Mouse (Mus musculus) liver, adult 2 months (tissue): ENCODE results near the gene Wasf2. TPM values are rescaled to one million over a fixed set of nuclear protein-coding genes. Genes with fewer than 3 reads are reported as not detected.

ENCODE experiments used
- DNase-seq: peaks from one replicate; pipeline ENCODE4 v3.0.0-alpha.2; 2011; ENCODE audit warnings: low read depth, low spot score; ENCODE audit errors: extremely low read depth
- H3K27ac ChIP-seq: fragments of 200-500 bp; replicated peaks from 2 replicates; pipeline ENCODE4 v1.5.1; 2012; ENCODE audit warnings: low read depth, mild to moderate bottlenecking, control low read depth, inconsistent platforms, low read length; ENCODE audit not compliant: insufficient read depth
- H3K27me3 ChIP-seq: fragments of 200-500 bp; 2 replicates; pipeline ENCODE4 v1.6.1; 2012; ENCODE audit warnings: mild to moderate bottlenecking, moderate library complexity, low read length, inconsistent platforms; ENCODE audit not compliant: control insufficient read depth, insufficient read depth
- H3K36me3 ChIP-seq: fragments of 200-500 bp; 2 replicates; pipeline ENCODE4 v1.6.1; 2012; ENCODE audit warnings: low read length, inconsistent platforms; ENCODE audit not compliant: control insufficient read depth, insufficient read depth
- H3K4me1 ChIP-seq: fragments of 200-500 bp; 2 replicates; pipeline ENCODE4 v1.6.1; 2011; ENCODE audit warnings: low read length; ENCODE audit not compliant: control insufficient read depth, insufficient read depth
- H3K4me3 ChIP-seq: fragments of 200-500 bp; 2 replicates; pipeline ENCODE4 v1.5.1; 2011; ENCODE audit warnings: low read depth, mild to moderate bottlenecking, control low read depth, low read length, moderate library complexity; ENCODE audit not compliant: insufficient read depth
- H3K79me2 ChIP-seq: fragments of 200-500 bp; 2 replicates; pipeline ENCODE4 v1.6.1; 2012; ENCODE audit warnings: inconsistent platforms, mild to moderate bottlenecking, low read length, moderate library complexity; ENCODE audit not compliant: control insufficient read depth, insufficient read depth
- H3K9ac ChIP-seq: fragments of 200-500 bp; 2 replicates; pipeline ENCODE4 v1.6.1; 2012; ENCODE audit warnings: low read depth, mild to moderate bottlenecking, control low read depth, inconsistent platforms, low read length
- CTCF ChIP-seq: fragments of 200-500 bp; IDR thresholded peaks from 2 replicates; pipeline ENCODE4 v1.5.1; 2011; ENCODE audit warnings: low read depth, low read length, control low read depth
- POLR2A ChIP-seq: fragments of 200-500 bp; IDR thresholded peaks from 2 replicates; pipeline ENCODE4 v1.6.1; 2011; ENCODE audit warnings: low read length, control low read depth; ENCODE audit not compliant: insufficient read depth; ENCODE audit errors: extremely low read depth
- WGBS: fragments of 180-500 bp; shearing (Covaris S2); methylation state at CpG from one replicate; pipeline ENCODE4 v1.1.7; 2018; 5-methylcytosine and 5-hydroxymethylcytosine counted together
- polyA plus RNA-seq: library from polyadenylated mRNA; depleted of rRNA; stranded (reverse); fragments of >200 nt; gene quantifications from 2 replicates; pipeline ENCODE4 v1.2.3, GENCODE M21; 2012
- total RNA-seq: library from RNA; depleted of rRNA; stranded (reverse); fragments of >200 nt; gene quantifications from 2 replicates; pipeline ENCODE4 v1.2.3, GENCODE M21; 2014

Gene Wasf2
- total and polyA plus RNA-seq, 2 experiments, result 6.0 to 17.0 TPM

DNA sequence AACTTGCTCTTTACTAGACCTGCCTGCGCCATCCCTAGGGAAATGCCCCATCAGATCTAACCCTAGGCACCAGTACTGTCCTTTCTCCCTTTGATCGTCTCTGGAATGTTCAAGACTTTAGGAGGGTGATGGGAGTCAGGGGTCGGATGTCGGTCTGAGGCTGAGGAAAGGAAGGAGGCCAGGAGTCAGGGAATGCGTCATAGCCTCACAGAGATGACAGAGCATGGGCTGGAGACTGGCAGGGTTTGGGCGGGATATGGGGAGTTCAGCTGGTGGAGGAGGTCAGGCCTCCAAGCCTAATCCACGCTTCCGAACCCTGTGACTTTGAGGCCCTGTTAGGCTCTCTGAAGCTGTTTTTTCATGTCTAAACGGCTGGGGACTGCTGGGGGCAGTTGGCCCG is 83.4 kb downstream of the Wasf2 start:
- DNase-seq, result no peak
- 52% methylated on average over 10 of the region's 10 CpGs for WGBS
- Histone ChIP-seq H3K4me3 (no peak overlapping the region), H3K27me3 (no peaks in the 10 kb centered on the region; the same call in 1 of the 2 replicates), H3K9ac (no peak overlapping the region), H3K27ac (no peak overlapping the region), H3K36me3 (no peaks in the 10 kb centered on the region), H3K79me2 (no peaks in the 10 kb centered on the region), H3K4me1 (peaks cover 4% of the 10 kb centered on the region)
- TF ChIP-seq CTCF, result no peak
- TF ChIP-seq POLR2A, result no peak

DNA sequence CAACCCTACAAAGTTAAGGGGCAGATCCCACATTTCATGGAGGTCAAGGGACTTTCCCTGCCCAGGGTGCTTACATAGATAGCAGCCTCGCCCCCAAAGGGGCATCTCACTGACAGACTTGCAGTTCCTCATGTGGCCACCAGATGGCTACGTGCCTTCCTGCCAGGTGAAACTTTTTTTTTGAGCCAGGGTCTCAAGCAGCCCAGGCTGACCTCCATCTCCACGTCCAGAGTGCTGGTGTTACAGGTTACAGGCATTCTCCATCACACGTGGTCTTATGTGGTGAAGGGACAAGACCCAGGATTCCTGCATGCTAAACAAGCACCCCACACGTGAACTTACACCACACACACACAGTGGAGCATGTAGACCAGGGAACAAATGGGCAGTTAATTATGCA is 87.3 kb downstream of the Wasf2 start:
- Histone ChIP-seq H3K36me3 (no peaks in the 10 kb centered on the region), H3K79me2 (no peaks in the 10 kb centered on the region), H3K27me3 (no peaks in the 10 kb centered on the region), H3K4me3 (no peak overlapping the region), H3K27ac (no peak overlapping the region), H3K4me1 (peaks cover 5% of the 10 kb centered on the region), H3K9ac (no peak overlapping the region)
- WGBS, result 15% methylated on average over 5 of the region's 5 CpGs
- no peak for DNase-seq
- TF ChIP-seq POLR2A (no peak), CTCF (peak; percentile 88)

DNA sequence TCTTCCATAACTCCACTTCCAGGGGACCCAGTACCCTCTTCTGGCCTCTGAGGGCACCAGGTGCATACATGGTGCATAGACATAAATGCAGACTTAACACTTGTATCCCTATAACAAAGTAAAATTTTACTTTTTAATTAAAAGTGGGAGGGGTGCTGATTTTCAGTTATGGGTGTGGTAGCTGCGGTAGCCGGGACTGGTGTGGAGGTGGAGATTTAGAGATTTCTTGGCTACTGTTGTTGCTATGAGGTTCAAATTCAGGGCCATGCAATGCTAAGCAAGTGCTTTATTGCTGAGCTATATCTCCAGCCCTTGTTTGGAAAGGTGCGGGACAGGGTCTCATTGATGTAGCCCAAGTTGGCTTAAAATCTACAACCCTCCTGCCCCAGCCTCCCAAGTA is 88.4 kb downstream of the Wasf2 start:
- no peak for DNase-seq
- Histone ChIP-seq H3K27me3 (no peaks in the 10 kb centered on the region), H3K4me1 (peaks cover 1% of the 10 kb centered on the region; the same call in 1 of the 2 replicates), H3K27ac (no peak overlapping the region), H3K36me3 (no peaks in the 10 kb centered on the region), H3K79me2 (no peaks in the 10 kb centered on the region), H3K4me3 (no peak overlapping the region), H3K9ac (no peak overlapping the region)
- TF ChIP-seq CTCF (no peak), POLR2A (no peak)
- 82% methylated on average over 3 of the region's 3 CpGs for WGBS

DNA sequence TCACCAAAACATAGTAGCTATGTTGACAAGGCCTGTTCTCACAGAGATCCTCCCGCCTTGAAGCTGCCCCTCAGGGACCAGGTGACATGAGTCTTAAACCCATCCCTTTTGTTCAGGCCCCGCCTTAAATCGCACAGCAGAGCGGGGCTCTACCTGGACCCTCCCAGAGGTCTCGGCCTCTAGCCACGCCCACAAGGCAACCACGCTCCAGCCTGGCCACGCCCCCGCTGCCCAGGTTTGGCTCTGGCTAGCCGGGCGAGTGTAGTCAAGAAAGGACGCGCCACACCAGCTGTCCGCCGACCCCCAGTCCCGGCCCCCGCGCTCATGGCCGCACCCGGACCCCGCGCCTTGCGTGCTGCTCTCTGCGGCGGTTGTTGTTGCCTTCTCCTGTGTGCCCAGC is 90.4 kb downstream of the Wasf2 start:
- Histone ChIP-seq H3K4me1 (peaks cover 1% of the 10 kb centered on the region; the same call in 1 of the 2 replicates), H3K79me2 (no peaks in the 10 kb centered on the region), H3K27ac (no peak overlapping the region), H3K36me3 (no peaks in the 10 kb centered on the region), H3K4me3 (peak overlapping the region; percentile 9; the same call in 1 of the 2 replicates), H3K9ac (0 out of 2 replicates have a peak overlapping the region, but pooled peaks have one; percentile 22), H3K27me3 (no peaks in the 10 kb centered on the region)
- no peak for TF ChIP-seq POLR2A
- TF ChIP-seq CTCF, result no peak
- peak; percentile 22 for DNase-seq
- WGBS, result 8% methylated on average over 25 of the region's 25 CpGs

DNA sequence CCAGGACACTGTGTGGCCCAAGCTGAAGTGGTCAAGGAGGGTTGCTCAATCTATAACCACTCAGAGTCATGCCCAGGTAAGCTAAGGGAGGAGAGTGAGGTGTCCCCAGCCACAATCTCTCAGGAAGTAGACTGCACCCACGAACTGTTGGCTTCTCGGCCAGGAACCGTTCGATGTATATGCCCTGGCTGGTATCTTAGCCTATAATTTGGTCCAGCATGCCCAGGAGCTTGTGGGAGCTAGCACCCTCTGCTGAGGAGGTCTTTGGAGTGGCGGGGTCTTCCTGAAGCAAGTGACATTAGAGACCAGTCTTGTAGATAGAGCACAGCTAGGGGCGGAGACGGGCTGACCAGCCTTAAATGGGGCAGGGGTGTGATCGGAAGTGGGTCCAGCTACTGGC is 91.4 kb downstream of the Wasf2 start:
- Histone ChIP-seq H3K79me2 (no peaks in the 10 kb centered on the region), H3K4me1 (peaks cover 1% of the 10 kb centered on the region; the same call in 1 of the 2 replicates), H3K36me3 (no peaks in the 10 kb centered on the region), H3K27ac (no peak overlapping the region), H3K4me3 (no peak overlapping the region), H3K27me3 (no peaks in the 10 kb centered on the region), H3K9ac (no peak overlapping the region)
- no peak for TF ChIP-seq CTCF
- TF ChIP-seq POLR2A, result no peak
- DNase-seq, result no peak
- 91% methylated on average over 8 of the region's 8 CpGs for WGBS

DNA sequence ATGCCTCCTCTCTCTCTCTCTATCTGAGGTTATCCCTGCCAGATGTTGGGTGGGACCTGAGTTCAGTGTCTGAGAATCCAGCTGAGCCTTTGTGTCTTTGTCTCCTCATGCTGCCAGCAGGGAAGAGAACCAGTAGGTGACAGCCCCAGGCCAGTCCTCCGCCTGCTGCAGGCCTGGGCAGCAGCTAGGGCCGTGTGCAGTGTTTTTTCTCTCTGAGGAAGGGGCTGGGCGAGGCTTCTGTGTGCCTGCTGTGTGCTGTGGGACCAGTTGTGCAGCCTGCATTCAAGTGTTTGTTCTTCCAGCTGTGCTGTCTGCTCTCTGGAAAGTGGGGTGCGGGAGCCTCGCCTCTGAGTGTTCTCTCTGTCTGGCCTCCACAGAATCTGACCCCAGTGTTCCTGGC is 93.6 kb downstream of the Wasf2 start:
- no peak for DNase-seq
- H3K27ac ChIP-seq, result no peak overlapping the region
- TF ChIP-seq POLR2A (no peak), CTCF (no peak)
- H3K9ac ChIP-seq, result no peak overlapping the region
- no peak overlapping the region for H3K4me3 ChIP-seq
- 80% methylated on average over 5 of the region's 5 CpGs for WGBS
- H3K36me3 ChIP-seq, result no peaks in the 10 kb centered on the region
- H3K27me3 ChIP-seq, result no peaks in the 10 kb centered on the region
- H3K4me1 ChIP-seq, result peaks cover 1% of the 10 kb centered on the region; the same call in 1 of the 2 replicates
- H3K79me2 ChIP-seq, result no peaks in the 10 kb centered on the region
